Mouse (Mus musculus) heart, adult 11 months (tissue): Measurements from ENCODE around the gene Ttll6.
A peak's percentile ranks its signal among the peaks of the same experiment; 100 is the strongest.

Source experiments
- DNase-seq: peaks from one replicate; pipeline ENCODE4 v3.0.0; 2022

Ttll6 gene

DNA sequence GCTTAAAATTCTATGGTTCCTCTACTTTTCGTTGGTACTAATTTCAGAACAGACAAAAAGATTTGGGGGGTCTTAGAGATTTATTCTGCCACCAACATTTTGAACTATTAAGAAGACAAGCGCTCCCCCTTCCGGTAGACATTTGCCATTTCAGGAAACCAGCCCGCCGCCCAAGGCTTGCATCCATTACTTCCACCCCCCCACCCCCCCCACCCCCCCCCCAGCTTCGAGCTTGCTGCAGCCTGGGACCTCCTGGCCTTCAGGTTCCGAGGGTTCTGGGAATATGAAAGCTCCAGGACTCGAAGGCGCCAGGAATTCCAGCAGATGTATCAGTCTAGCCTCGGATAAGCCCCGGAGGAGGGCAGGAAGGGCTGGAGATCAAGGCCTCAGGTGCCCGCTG is 65.1 kb downstream of the Ttll6 start:
- DNase-seq, result no peak

DNA sequence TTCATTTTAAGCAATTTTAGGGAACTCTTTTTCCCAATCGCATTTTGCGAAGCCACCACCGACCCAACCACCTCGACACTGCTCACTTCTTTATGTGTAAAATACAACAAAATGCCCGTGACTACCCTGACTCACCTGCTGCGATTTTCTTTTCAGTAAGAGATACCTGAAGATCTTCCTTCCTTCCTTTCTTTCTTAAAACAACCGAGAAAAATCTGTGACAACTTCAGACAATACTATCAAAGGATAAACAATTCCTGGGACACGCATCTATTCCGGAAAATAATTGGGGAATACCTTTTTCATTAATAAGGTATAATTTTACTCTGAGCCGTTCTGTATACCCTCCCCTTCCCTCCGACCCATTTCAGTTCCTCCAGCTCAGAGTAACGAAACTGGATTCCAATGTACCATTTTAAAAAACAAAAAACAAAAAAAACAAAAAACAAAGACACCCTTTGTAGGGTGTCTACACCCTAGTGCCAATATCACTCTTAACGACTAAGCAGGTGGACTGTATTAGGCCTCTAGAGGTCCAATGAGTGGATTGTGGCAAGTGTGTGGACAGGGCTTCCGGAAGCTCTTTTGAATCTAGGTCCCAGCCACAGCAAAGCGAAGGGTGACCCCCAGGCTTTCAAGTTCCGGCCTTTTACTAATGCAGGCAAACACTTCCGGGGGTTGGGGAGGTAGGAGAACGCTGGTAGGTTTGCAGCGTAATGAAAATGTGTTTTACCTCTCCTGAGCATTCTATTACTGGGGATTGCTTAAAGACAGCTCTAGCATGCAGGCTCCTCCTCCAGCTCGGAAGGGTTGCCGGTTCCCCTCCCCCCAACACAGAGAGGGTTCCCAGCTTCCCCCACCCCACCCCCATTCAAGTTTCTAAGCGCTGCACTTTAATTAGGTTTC is 65.8 kb downstream of the Ttll6 start:
- DNase-seq, result peak; percentile 50

DNA sequence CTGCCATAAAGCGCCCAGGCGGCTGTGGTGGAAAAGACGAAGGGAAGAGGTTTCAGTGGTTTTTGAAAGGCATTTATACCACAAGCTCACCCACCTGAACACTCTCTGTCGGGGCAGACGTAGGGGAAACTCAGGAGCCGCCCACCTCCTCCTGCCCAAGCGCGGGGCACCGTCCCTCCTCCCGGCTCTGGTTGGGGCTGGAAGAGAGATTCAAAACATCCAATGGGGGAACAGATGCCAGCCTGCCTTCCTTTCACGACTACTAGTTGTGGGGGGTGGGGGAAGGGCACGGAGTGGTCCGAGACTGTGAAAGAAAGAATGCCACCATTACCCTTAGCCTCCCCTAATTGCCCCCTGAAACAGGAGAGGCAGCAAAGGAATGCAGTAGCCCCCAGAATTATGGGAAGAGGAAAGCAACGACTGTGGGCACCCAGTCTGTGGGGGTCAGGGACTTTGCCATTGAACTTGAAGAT is 66.6 kb downstream of the Ttll6 start:
- DNase-seq, result no peak

DNA sequence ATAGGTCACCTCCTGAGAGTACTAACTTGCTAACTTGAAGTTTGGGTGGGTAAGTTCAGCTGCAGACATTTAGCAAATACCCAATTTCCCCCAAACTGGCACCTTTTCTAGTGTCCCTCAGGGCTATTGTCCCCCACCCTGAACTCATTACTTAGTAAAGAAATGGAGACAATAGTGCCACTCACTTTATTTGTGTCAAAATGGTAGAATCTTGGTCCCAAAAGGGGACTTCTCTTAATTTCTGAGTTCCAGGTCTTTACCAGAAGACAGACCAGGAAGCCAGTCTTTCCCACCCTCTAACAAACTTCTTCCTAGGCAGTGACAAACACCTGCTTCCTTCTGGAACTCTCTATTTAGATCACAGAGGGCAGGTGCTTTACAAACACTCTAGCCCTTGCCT is 68.2 kb downstream of the Ttll6 start:
- DNase-seq, result no peak

DNA sequence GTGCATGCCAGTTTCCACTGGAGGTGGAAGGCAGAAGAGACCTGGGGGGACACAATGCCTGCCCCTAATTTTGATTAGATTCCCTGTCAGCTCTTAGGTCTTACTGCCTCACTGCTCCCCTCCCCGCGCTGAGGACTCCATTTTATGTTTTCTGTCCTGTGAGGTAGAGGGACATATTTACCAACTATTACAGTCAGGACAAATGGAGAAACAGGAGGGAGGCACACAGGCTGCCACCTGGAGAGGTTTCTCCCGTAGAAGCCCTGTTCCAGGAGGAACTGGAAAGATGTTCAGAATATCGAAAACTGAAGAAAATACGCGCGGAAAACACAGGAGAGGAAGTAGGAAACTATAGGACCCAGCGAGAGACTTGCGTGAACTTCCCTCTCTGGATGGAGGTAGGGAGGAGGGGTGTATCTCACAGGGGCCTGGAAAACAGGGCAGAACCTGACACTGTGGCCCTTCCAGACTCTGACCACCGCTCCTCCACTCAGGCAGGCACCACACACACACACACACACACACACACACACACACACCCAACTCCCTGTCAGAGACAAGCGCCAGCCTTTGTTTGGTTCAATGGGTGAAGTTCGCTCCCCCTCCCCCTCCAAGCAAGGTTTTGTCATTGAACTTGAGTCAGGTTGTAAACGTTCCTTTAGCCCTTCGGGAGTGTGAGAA is 69.0 kb downstream of the Ttll6 start:
- no peak for DNase-seq

DNA sequence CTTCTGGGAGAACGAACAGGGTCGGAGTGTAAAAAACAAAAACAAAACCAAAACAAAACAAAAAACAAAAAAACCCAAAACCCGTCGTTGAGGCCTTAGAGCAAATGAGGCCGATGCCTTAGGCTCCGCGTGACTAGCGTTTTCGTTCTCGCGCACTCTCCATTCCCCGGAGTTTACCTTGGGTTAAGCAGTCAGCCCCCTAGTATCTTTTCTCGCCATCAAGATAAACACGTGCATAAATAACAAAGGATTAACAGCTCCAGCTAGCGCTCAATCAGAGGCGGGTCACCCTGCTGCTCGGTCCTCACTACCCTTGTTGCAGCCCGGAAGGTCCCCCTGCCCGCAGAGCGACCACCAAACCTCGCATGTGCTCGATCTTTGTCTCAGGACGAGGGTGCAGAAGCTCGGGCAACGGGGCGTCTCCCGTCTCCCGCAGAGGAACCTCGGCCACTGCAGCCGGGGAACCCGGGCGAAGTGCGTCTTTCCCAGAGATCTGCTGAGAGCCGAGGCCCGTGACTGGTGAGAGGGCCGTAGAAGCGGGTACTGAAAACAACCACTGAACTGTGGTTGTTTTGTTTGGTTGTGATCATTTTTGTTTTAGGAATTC is 69.7 kb downstream of the Ttll6 start:
- no peak for DNase-seq

DNA sequence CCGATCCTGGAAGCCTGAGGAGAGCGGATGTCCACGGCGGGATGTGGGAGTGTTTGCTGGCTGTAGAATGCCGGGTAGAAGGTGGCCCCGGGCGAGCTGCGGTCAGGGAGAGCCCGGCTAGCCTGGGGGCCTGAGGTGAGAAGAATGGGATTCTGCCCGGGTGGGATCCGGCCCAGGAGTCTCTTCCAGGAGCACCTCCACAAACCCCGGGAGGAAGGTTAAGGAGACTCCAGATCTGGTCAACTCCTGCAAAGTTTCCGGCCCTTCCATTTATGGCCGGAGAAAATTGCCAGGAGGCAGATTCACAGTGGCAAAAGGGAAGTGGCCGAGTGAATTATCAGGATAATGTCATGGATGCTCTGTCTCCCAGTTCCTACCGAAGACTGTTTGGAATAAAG is 70.2 kb downstream of the Ttll6 start:
- DNase-seq, result no peak

DNA sequence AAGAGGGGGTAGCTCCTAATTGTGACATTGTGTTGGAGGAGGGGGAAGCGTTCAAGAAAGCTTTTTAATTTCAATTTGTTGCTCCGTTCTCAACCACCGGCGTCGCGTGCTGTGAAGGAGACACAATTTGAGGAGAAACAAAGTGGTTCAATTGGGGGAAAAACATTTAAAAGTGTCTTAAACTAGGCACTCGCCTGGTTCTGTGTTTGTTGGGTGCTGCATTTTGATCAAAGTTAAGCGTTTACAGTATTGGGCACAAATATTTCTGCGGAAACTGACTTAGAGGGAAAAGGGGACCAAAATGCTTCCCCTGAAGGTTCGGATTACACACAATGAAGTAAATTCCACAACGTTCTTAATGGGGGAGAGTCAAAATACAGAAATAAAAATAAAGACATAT is 70.8 kb downstream of the Ttll6 start:
- no peak for DNase-seq

DNA sequence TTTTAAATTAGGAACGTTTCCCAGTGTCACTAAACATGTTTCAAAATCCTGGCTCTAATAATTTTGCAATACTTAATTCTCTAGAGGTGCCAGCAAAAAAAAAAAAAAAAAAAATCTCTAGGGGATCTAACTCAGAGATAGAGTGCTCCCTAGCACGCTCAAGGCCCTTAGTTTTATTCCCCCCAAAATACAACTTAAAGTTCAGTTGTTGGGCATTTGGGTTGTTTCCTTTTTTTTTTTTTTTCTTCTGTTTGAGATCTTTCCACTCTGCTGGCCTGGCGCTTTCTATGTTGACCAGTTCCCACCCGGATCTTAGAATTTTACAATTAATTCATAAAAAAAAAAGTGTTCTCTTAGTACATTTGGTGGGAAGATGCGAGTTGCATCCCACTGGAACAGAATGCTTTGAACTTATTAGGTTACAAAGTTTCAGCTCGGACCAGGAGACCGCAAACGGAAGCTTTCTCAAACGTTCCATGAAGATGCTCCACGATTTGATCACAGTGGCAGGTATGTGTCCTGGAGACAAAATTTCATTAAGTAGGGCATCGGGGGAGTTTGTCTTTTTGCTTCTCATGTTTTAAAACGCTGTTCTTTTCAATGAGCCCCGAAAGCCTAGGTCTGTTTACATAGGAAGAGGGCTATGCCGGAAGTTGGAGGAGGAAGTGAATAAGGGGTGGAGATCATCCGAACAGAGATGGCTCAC is 72.0 kb downstream of the Ttll6 start:
- no peak for DNase-seq
